Mouse (Mus musculus) thymus, postnatal 0 days (tissue): Measurements from ENCODE around the gene Ascc2. TPM values are rescaled to one million over a fixed set of nuclear protein-coding genes. Genes with fewer than 3 reads are reported as not detected.

ENCODE experiments used
- DNase-seq: peaks from one replicate; pipeline ENCODE4 v3.0.0-alpha.2; 2015; ENCODE audit warnings: low spot score
- polyA plus RNA-seq: library from polyadenylated mRNA; unstranded; fragments of >200 nt; fragmentation: Nextera tagmentation; extraction: Ambion mirVana; gene quantifications from 2 replicates; pipeline ENCODE4 v1.2.1, GENCODE M21; 2015

Gene Ascc2
- polyA plus RNA-seq, 1 experiment from 2014 or later = 27.4 TPM

DNA sequence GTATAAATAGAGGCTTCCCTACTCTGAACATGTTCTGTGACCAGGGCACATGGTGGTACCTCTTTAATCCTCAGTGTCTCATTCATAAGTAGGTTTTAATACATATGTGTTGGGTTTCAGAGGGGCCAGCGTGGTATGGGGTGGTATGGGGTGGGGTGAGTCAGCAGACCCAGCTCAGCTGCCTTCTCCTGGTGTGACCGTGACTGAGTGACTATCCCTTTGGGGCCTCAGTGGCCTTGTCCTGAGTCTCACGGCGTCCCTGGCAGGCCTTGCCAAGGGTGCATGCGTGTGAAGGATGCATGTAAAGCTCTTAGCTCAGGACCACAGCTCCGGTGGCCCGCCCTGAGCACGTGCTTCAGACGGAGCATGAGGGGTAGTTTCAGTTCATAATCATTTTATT lies 82.4 kb downstream of the Ascc2 start:
- DNase-seq = no peak

DNA sequence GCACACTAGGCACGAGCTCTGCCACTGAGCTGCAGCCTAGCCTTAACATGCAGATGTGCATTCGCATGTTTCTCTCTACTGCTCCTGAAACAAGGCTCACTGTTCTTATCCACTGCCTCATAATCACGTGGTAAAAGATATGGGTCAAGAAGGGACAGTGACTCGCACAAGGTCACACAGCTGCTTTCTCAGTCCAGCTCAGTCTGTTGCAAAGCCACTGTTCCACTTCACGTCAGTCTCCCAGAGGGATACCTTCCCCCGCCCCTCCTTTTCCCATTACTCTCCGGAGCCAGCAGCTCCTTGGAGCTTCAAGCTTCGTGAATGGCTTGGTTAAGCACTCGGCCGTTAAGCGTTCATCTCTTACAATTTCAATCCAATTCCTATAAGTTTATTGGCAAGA lies 82.8 kb downstream of the Ascc2 start:
- no peak for DNase-seq

DNA sequence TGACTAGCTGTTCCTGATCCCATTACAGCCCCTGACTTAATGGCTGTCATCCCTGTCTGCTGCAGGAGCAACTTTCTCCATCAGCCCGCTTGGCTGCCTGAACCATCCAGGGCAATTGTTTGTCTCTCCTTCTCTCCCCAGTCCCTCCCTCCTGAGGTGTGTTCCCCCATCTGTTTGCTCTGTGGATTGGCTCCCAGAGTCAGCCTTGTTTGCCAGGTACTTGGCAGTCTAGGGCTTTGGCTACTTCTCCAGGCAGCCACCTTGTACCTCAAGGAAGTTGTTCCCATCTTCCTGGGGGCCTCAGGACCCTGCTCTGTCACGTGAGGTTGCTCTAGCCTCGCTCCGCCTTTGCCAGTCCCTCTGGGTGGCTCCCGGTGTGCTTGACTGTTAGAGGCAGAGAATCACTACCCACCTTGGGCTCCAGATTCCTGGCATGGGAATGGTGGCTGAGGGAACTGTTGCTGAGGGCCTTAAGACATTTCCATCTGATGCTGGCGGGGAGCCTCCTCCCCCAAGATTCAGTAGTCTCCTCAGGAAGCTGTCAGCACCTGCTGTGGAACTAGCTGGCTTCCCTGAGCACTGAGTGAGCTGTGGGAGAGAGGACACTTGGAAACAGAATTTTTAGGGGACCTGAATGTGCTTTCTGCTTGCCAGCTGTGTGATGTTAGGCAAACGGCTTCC lies 83.5 kb downstream of the Ascc2 start:
- no peak for DNase-seq

DNA sequence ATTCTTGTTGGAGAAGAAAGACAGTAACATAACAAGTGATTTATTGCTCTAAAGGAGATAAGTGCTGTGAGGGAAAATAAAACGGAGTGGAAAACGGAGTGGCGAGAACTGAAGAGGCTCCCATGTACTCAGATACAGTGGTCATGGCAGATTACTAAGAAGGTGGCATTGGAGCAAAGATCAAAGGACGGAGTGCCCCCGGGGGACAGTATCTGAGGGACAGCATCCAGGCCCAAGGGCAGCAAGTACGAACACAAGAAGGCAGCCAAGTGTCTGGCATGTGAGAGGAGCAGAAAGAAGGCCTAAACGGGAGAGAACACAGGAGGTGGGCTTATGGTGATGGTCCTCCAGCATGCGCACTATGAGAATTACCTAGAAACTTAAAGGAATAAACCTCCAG lies 84.2 kb downstream of the Ascc2 start:
- DNase-seq = no peak

DNA sequence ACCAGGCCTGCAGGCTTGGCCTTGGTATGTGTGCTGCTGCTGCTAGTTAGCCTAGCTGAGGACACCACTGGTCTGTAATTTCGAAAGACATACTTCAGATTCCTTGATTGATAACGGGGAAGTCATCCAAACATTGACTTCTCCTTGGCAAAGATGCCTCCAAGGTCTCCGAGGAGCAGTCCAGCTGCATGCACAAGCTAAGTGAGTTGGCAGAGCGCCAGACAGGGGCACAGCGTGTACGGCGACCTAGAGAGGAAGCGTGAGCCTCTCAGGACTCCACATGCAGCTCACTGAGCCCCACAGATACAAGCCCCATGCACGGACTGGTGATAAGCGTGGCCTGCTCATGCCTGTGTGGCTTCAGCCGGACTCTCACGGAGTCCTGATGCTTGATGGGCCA lies 92.1 kb downstream of the Ascc2 start:
- no peak for DNase-seq

DNA sequence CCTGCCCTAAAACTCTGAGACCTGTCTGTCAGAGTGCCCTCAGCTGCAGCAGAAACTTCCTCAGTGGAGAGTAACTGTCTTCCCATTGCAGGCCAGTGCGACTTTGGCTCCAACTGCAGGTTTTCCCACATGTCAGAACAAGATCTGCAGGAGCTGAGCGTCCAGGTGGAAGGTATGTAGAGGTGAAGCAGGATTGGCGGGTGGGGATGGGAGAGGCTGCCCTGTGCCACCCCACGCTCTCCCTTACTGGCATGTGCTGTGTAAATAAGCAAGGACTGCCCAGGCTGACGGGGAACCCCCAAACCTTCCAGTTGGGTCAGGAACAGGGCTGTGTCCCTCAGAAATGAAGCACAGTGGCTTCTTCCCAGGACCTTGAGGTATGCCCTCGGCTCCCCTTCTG lies 92.5 kb downstream of the Ascc2 start:
- no peak for DNase-seq

DNA sequence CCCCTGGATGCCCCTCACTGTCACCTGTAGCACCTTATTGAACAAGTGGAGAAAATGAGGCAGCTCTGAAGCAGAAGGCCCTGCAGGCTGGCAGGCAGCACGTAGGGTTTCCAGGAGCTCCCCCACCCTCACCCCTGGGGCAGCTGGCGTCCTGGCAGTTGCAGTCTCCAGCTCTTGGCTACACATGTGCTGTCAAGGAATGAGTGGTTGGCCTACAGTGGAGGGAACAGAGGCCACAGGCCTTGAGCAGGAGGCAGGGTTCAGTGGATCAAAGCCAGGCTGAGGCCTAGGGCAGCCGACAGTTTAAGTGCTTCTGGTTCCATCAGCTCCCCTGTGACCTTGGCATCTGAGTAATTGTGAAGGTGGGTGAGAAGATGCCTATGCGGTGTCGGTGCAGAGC lies 93.4 kb downstream of the Ascc2 start:
- DNase-seq = no peak

DNA sequence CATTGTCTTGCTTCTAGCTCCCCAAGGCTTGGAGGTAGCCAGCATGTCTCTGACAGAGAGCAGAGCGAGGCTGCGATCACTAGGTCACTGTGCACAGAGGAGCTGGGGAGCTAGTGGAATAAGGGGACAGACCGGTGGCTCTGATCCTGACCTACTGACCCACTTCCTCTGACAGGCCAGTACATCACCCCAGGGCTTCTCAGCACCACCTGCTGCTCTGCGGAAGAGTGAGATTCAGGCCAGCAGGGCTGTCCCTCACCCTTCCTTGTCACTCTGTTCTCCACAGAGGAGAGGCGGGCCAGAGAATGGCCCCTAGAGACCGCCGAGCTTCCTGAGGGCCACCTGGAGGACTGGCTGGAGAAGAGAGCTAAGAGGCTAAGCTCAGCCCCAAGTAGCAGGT lies 94.2 kb downstream of the Ascc2 start:
- no peak for DNase-seq

DNA sequence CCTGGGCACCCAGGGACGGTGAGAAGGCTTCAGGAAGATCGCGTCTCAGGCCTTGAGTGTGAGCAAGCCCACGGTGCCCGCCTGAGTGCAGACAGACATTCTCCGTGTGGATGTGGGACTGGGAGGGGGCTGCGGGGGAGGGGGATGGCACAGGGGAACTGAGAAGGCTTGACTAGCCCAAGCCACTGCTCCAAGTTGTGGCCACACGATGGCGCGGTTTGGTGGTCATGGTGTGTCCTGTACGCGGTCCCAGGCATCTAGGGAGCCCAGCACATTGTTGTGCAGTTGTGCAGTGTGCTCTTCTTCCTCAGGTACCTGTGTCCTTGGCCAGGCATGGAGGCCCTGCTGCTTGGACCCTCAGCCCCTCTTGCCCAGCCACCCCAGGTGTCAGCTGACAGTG lies 96.6 kb downstream of the Ascc2 start:
- no peak for DNase-seq

Other genes starting within 250 kb of the Ascc2 start
- 1.8 and 2.1 TPM in 2 replicates for gene Hormad2, start 196.6 kb upstream of the Ascc2 start, polyA plus RNA-seq
- gene Mtmr3, start 42.9 kb upstream of the Ascc2 start, polyA plus RNA-seq = 23.4 and 23.6 TPM in 2 replicates
- not detected in 2 replicates for gene Gm11032, start 17.7 kb upstream of the Ascc2 start, polyA plus RNA-seq
- 1,084 and 1,132 TPM in 2 replicates for gene Uqcr10, start 66.6 kb downstream of the Ascc2 start, polyA plus RNA-seq
- gene Zmat5, start 66.9 kb downstream of the Ascc2 start, polyA plus RNA-seq = 91.0 and 95.8 TPM in 2 replicates
- gene Cabp7, start 109.0 kb downstream of the Ascc2 start, polyA plus RNA-seq = 0.16 and 0.17 TPM in 2 replicates
- gene Nf2, start 211.8 kb downstream of the Ascc2 start, polyA plus RNA-seq = 25.5 and 28.3 TPM in 2 replicates
- 46.8 and 50.8 TPM in 2 replicates for gene Nipsnap1, start 236.2 kb downstream of the Ascc2 start, polyA plus RNA-seq